Mouse (Mus musculus) cortical plate, adult 2 months (tissue): Measurements from ENCODE around the gene Prkch. TPM values are rescaled to one million over a fixed set of nuclear protein-coding genes. Genes with fewer than 3 reads are reported as not detected.

ENCODE experiments used
- H3K27ac ChIP-seq: fragments of 200-500 bp; 2 replicates; pipeline ENCODE4 v1.5.1; 2012; ENCODE audit warnings: low read length, control low read depth, inconsistent platforms; ENCODE audit not compliant: insufficient read depth
- H3K4me1 ChIP-seq: fragments of 200-500 bp; 2 replicates; pipeline ENCODE4 v1.6.1; 2011; ENCODE audit warnings: low read length; ENCODE audit not compliant: control insufficient read depth, insufficient read depth
- H3K4me3 ChIP-seq: fragments of 200-500 bp; 2 replicates; pipeline ENCODE4 v1.5.1; 2011; ENCODE audit warnings: mild to moderate bottlenecking, low read length, control low read depth; ENCODE audit not compliant: insufficient read depth
- CTCF ChIP-seq: fragments of 200-500 bp; IDR thresholded peaks from 2 replicates; pipeline ENCODE4 v1.5.1; 2011; ENCODE audit warnings: mild to moderate bottlenecking, control low read depth, low read length; ENCODE audit not compliant: insufficient read depth; ENCODE audit errors: extremely low read depth
- POLR2A ChIP-seq: fragments of 200-500 bp; IDR thresholded peaks from 2 replicates; pipeline ENCODE4 v1.6.1; 2011; ENCODE audit warnings: mild to moderate bottlenecking, low read length, control low read depth; ENCODE audit not compliant: insufficient read depth; ENCODE audit errors: extremely low read depth
- polyA plus RNA-seq: library from polyadenylated mRNA; depleted of rRNA; stranded (reverse); fragments of >200 nt; gene quantifications from 2 replicates; pipeline ENCODE4 v1.2.3, GENCODE M21; 2012

Gene Prkch
- polyA plus RNA-seq, 1 experiment: 5.3 TPM

GRCm38 (mm10) chr12:73810041-73810795 is 225.6 kb downstream of the Prkch start:
- no peak for TF ChIP-seq POLR2A
- TF ChIP-seq CTCF: no peak
- H3K4me1 ChIP-seq: no peaks in the 10 kb centered on the region
- H3K4me3 ChIP-seq: no peak overlapping the region
- H3K27ac ChIP-seq: no peak overlapping the region

DNA sequence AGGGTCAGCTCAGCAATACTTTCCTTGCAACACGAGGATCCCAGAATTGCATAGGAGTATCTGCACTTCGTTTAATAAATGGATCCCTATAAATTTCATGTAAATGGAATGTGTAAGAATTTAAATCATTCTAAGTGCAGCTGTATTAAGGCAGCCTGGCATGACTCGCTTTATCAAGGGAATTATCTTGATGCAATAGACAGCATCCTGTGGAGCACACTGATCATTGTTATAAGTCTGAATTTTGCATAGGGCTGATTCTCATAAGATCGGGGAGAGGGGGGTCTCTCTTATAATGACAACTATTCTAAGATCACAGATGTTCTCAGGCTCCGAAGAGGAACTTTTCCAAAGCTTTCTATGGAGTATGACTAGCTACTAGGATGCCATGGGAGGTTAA is 226.3 kb downstream of the Prkch start:
- TF ChIP-seq POLR2A (no peak), CTCF (no peak)
- H3K27ac ChIP-seq: no peak overlapping the region
- no peaks in the 10 kb centered on the region for H3K4me1 ChIP-seq
- H3K4me3 ChIP-seq: no peak overlapping the region

DNA sequence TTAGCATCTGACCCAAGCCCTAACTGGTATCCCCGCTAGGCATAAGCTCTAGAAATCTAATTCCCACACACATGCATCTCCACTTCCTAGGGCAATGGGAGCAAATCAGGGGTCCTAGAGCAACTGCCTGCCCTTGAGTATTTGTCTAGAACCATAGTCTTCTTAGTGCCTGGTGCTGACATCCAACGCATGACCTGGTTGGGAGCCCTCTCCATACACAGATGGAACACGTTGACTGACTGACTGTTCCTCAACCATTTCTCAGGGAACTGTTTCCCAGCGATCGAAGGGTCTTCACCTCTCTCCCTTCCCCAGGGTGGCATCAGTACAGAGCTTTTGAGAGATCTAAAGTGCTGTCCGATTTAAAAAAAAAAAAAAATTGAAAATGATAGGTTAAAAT is 227.6 kb downstream of the Prkch start:
- Histone ChIP-seq H3K4me1 (no peaks in the 10 kb centered on the region), H3K27ac (no peak overlapping the region), H3K4me3 (no peak overlapping the region)
- TF ChIP-seq POLR2A (no peak), CTCF (no peak)

- no peaks in the 10 kb centered on the region for H3K4me1 ChIP-seq
- no peak overlapping the region for H3K4me3 ChIP-seq
- H3K27ac ChIP-seq: no peak overlapping the region
- no peak for TF ChIP-seq POLR2A
- TF ChIP-seq CTCF: no peak
These were observed 228.7 kb downstream of the Prkch start for GRCm38 (mm10) chr12:73813016-73813900.

DNA sequence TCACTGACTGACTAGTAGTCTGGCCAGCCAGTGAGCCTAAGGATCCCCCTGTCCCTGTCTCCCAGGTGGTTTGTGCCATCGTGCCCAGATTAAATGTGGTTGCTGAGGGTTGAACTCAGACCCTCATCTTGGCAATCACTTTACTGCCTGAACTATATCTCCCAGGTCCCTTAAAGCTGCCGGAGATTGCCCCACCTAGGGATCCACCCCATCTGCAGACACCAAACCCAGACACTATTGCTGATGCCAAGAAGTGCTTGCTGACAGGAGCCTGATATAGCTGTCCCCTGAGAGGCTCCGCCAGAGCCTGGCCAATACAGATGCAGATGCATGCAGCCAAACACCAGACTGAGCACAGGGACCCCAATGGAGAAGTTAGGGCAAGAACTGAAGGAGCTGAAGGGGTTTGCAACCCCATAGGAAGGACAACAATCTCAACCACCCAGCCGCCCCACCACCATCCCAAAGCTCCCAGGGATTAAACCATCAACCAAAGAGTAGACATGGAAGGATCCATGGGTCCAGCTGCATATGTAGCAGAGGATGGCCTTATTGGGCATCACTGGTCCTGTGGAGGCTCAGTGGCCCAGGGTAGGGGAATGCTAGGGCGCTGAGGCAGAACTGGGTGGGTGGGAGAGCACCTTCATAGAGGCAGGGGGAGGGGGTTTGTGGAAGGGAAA is 229.6 kb downstream of the Prkch start:
- no peak overlapping the region for H3K4me3 ChIP-seq
- H3K4me1 ChIP-seq: no peaks in the 10 kb centered on the region
- no peak overlapping the region for H3K27ac ChIP-seq
- TF ChIP-seq POLR2A (no peak), CTCF (no peak)

DNA sequence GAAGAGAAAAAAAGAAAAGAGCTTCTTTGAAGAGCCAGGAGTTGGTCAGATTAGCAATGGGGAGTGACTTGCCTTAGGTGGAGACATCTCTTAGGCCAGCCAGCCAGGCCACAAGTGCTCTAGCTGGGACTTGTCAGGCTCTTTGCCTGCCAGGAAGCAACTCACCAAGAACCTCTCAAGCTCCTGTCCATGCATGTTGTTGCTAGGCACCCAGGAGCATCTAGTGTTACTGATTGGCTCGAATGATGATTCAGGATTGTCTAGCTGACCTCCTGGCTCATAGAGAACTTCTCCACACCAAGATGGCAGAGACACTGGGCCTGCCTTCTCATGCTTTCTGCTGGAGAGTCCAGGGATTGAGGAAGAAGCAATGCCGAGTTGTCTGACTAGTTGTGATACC is 230.3 kb downstream of the Prkch start:
- no peak for TF ChIP-seq CTCF
- TF ChIP-seq POLR2A: no peak
- Histone ChIP-seq H3K4me1 (no peaks in the 10 kb centered on the region), H3K27ac (no peak overlapping the region), H3K4me3 (no peak overlapping the region)

GRCm38 (mm10) chr12:73815463-73815862 is 230.9 kb downstream of the Prkch start:
- Histone ChIP-seq H3K27ac (no peak overlapping the region), H3K4me3 (no peak overlapping the region), H3K4me1 (no peaks in the 10 kb centered on the region)
- TF ChIP-seq CTCF: no peak
- TF ChIP-seq POLR2A: no peak

GRCm38 (mm10) chr12:73815892-73816291 is 231.3 kb downstream of the Prkch start:
- H3K4me1 ChIP-seq: no peaks in the 10 kb centered on the region
- no peak for TF ChIP-seq POLR2A
- no peak for TF ChIP-seq CTCF
- no peak overlapping the region for H3K4me3 ChIP-seq
- H3K27ac ChIP-seq: no peak overlapping the region

GRCm38 (mm10) chr12:73816866-73817265 is 232.3 kb downstream of the Prkch start:
- TF ChIP-seq POLR2A (no peak), CTCF (no peak)
- H3K4me3 ChIP-seq: no peak overlapping the region
- H3K27ac ChIP-seq: no peak overlapping the region
- no peaks in the 10 kb centered on the region for H3K4me1 ChIP-seq
